Mouse (Mus musculus) natural killer cell, adult 2 months (primary cell): ENCODE data around the gene Gm43518.

Experiments
- DNase-seq, 2 experiments: peaks; one replicate each; pipeline ENCODE4 v3.0.0; 2022; ENCODE audit warnings: low spot score in 2 of 2

The Gm43518 gene

GRCm38 (mm10) chr5:123978131-123978530 lies 50.9 kb downstream of the Gm43518 start:
- no peak for DNase-seq

GRCm38 (mm10) chr5:123979221-123979979 lies 52.2 kb downstream of the Gm43518 start:
- DNase-seq, result no peak

GRCm38 (mm10) chr5:123979980-123980369 lies 52.8 kb downstream of the Gm43518 start:
- no peak for DNase-seq

GRCm38 (mm10) chr5:123980521-123981249 lies 53.5 kb downstream of the Gm43518 start:
- DNase-seq, result peak; percentile 79 to 85

- DNase-seq, result no peak
These were observed 54.0 kb downstream of the Gm43518 start for GRCm38 (mm10) chr5:123981250-123981554.

- DNase-seq, result no peak
These were observed 55.6 kb downstream of the Gm43518 start for GRCm38 (mm10) chr5:123982838-123983237.

GRCm38 (mm10) chr5:123985434-123985833 lies 58.2 kb downstream of the Gm43518 start:
- DNase-seq, result no peak

- no peak for DNase-seq
These were observed 59.7 kb downstream of the Gm43518 start for GRCm38 (mm10) chr5:123986925-123987324.

GRCm38 (mm10) chr5:123987511-123987910 lies 60.3 kb downstream of the Gm43518 start:
- DNase-seq, result no peak
